Mouse (Mus musculus): ENCODE results near the gene Lct. TPM values are rescaled to one million over a fixed set of nuclear protein-coding genes. Genes with fewer than 3 reads are reported as not detected.
"Not testable (repeated sequence)": the region's sequence is repeated elsewhere in the genome, so short reads cannot be mapped to it uniquely, and the experiment has no call there.

The Lct gene
- polyA plus RNA-seq, 1 experiment from 2014 or later: 0.12 TPM

- Histone ChIP-seq H3K27ac (no peak overlapping the region), H3K27me3 (ENCODE audit: poor library complexity, severe bottlenecking) (no peaks in the 10 kb centered on the region), H3K36me3 (replicated peaks) (peaks cover 86% of the 10 kb centered on the region), H3K4me3 (no peak overlapping the region), H3K9me3 (no peaks in the 10 kb centered on the region), H3K4me1 (no peaks in the 10 kb centered on the region)
- DNase-seq (ENCODE audit: extremely low spot score, low spot score): no peak
- WGBS: 90% methylated on average over 8 of the region's 8 CpGs
These were observed 43.9 kb downstream of the Lct start for GRCm38 (mm10) chr1:128284157-128284690.

GRCm38 (mm10) chr1:128282924-128283323 lies 45.2 kb downstream of the Lct start:
- H3K4me3 ChIP-seq: no peak overlapping the region
- no peak overlapping the region for H3K27ac ChIP-seq
- H3K4me1 ChIP-seq: no peaks in the 10 kb centered on the region
- no peak for DNase-seq (ENCODE audit: extremely low spot score, low spot score)
- WGBS: 97% methylated on average over 3 of the region's 3 CpGs
- no peaks in the 10 kb centered on the region for H3K9me3 ChIP-seq
- peaks cover 88% of the 10 kb centered on the region for H3K36me3 ChIP-seq (replicated peaks)
- no peaks in the 10 kb centered on the region for H3K27me3 ChIP-seq (ENCODE audit: poor library complexity, severe bottlenecking)

- Histone ChIP-seq H3K9me3 (no peaks in the 10 kb centered on the region), H3K36me3 (replicated peaks) (peaks cover 88% of the 10 kb centered on the region), H3K4me1 (no peaks in the 10 kb centered on the region), H3K27me3 (ENCODE audit: poor library complexity, severe bottlenecking) (no peaks in the 10 kb centered on the region), H3K4me3 (no peak overlapping the region), H3K27ac (no peak overlapping the region)
- WGBS: 88% methylated on average over 3 of the region's 3 CpGs
- no peak for DNase-seq (ENCODE audit: extremely low spot score, low spot score)
These were observed 46.4 kb downstream of the Lct start for GRCm38 (mm10) chr1:128281753-128282152.

- no peak overlapping the region for H3K4me3 ChIP-seq
- no peaks in the 10 kb centered on the region for H3K27me3 ChIP-seq (ENCODE audit: poor library complexity, severe bottlenecking)
- DNase-seq (ENCODE audit: extremely low spot score, low spot score): no peak
- H3K36me3 ChIP-seq (replicated peaks): peaks cover 91% of the 10 kb centered on the region
- no peak overlapping the region for H3K27ac ChIP-seq
- H3K9me3 ChIP-seq: no peaks in the 10 kb centered on the region
- no peaks in the 10 kb centered on the region for H3K4me1 ChIP-seq
- 93% methylated on average over 3 of the region's 3 CpGs for WGBS
These were observed 49.6 kb downstream of the Lct start for GRCm38 (mm10) chr1:128278563-128278962.

GRCm38 (mm10) chr1:128275908-128276307 lies 52.2 kb downstream of the Lct start:
- 96% methylated on average over 1 of the region's 1 CpGs for WGBS
- Histone ChIP-seq H3K36me3 (replicated peaks) (peaks cover 99% of the 10 kb centered on the region), H3K27ac (no peak overlapping the region), H3K4me1 (no peaks in the 10 kb centered on the region), H3K4me3 (no peak overlapping the region), H3K9me3 (no peaks in the 10 kb centered on the region), H3K27me3 (ENCODE audit: poor library complexity, severe bottlenecking) (no peaks in the 10 kb centered on the region)
- DNase-seq (ENCODE audit: extremely low spot score, low spot score): no peak

- Histone ChIP-seq H3K4me1 (no peaks in the 10 kb centered on the region), H3K4me3 (no peak overlapping the region), H3K27ac (no peak overlapping the region), H3K27me3 (ENCODE audit: poor library complexity, severe bottlenecking) (no peaks in the 10 kb centered on the region), H3K9me3 (no peaks in the 10 kb centered on the region), H3K36me3 (replicated peaks) (peaks cover 99% of the 10 kb centered on the region)
- 89% methylated on average over 3 of the region's 3 CpGs for WGBS
- no peak for DNase-seq (ENCODE audit: extremely low spot score, low spot score)
These were observed 57.4 kb downstream of the Lct start for GRCm38 (mm10) chr1:128270731-128271130.

- not testable (repeated sequence) for H3K9me3 ChIP-seq; H3K27ac ChIP-seq; H3K27me3 ChIP-seq (ENCODE audit: poor library complexity, severe bottlenecking); H3K4me3 ChIP-seq; H3K4me1 ChIP-seq; DNase-seq (ENCODE audit: extremely low spot score, low spot score)
- 91% methylated on average over 7 of the region's 7 CpGs for WGBS
- peaks cover 96% of the 10 kb centered on the region for H3K36me3 ChIP-seq (replicated peaks)
These were observed 61.1 kb downstream of the Lct start for GRCm38 (mm10) chr1:128267061-128267460.

- DNase-seq (ENCODE audit: extremely low spot score, low spot score): peak; percentile 52
- H3K4me1 ChIP-seq: peaks cover 22% of the 10 kb centered on the region
- WGBS: 4% methylated on average over 19 of the region's 19 CpGs
These were observed 83.3 kb downstream of the Lct start for GRCm38 (mm10) chr1:128244727-128245355.

GRCm38 (mm10) chr1:128243996-128244726 lies 84.0 kb downstream of the Lct start:
- peak; percentile 98 for DNase-seq (ENCODE audit: extremely low spot score, low spot score)
- under 1% methylated on average over 71 of the region's 71 CpGs for WGBS
- H3K9me3 ChIP-seq: no peaks in the 10 kb centered on the region

More at GRCm38 (mm10) chr1:128244727-128245355, 83.3 kb downstream of the Lct start:
- H3K27ac ChIP-seq: peak overlapping the region; percentile 94
- H3K36me3 ChIP-seq (replicated peaks): peaks cover 15% of the 10 kb centered on the region
- H3K27me3 ChIP-seq (ENCODE audit: poor library complexity, severe bottlenecking): no peaks in the 10 kb centered on the region
- peak overlapping the region; percentile 83 for H3K4me3 ChIP-seq
- no peaks in the 10 kb centered on the region for H3K9me3 ChIP-seq

GRCm38 (mm10) chr1:128243627-128243995 lies 84.5 kb downstream of the Lct start, which contains the start of gene Ubxn4:
Gene Ubxn4, plus strand, starts transcription at chr1:128243964.
- peak within 1 kb of the TSS; percentile 94 for H3K27ac ChIP-seq
- H3K4me3 ChIP-seq: peak within 1 kb of the TSS; percentile 83
- H3K36me3 ChIP-seq (replicated peaks): peaks cover 21% of the 10 kb centered on the region
- no peak for DNase-seq (ENCODE audit: extremely low spot score, low spot score)
- H3K9me3 ChIP-seq: no peaks in the 10 kb centered on the region
- peaks cover 22% of the 10 kb centered on the region for H3K4me1 ChIP-seq
- no peaks in the 10 kb centered on the region for H3K27me3 ChIP-seq (ENCODE audit: poor library complexity, severe bottlenecking)
- WGBS: 7% methylated on average over 10 of the region's 10 CpGs

More at GRCm38 (mm10) chr1:128243996-128244726, 84.0 kb downstream of the Lct start:
- H3K27ac ChIP-seq: peak overlapping the region; percentile 94
- peaks cover 17% of the 10 kb centered on the region for H3K36me3 ChIP-seq (replicated peaks)
- peak overlapping the region; percentile 83 for H3K4me3 ChIP-seq
- no peaks in the 10 kb centered on the region for H3K27me3 ChIP-seq (ENCODE audit: poor library complexity, severe bottlenecking)
- H3K4me1 ChIP-seq: peaks cover 22% of the 10 kb centered on the region

GRCm38 (mm10) chr1:128235181-128235580 lies 92.9 kb downstream of the Lct start:
- Histone ChIP-seq H3K36me3 (replicated peaks) (peaks cover 82% of the 10 kb centered on the region), H3K27ac (no peak overlapping the region), H3K4me3 (no peak overlapping the region), H3K9me3 (no peaks in the 10 kb centered on the region), H3K27me3 (ENCODE audit: poor library complexity, severe bottlenecking) (no peaks in the 10 kb centered on the region), H3K4me1 (no peaks in the 10 kb centered on the region)
- WGBS: 94% methylated on average over 4 of the region's 4 CpGs
- DNase-seq (ENCODE audit: extremely low spot score, low spot score): no peak
